Mouse (Mus musculus): Measurements from ENCODE around the gene Tmem30c.

The Tmem30c gene

DNA sequence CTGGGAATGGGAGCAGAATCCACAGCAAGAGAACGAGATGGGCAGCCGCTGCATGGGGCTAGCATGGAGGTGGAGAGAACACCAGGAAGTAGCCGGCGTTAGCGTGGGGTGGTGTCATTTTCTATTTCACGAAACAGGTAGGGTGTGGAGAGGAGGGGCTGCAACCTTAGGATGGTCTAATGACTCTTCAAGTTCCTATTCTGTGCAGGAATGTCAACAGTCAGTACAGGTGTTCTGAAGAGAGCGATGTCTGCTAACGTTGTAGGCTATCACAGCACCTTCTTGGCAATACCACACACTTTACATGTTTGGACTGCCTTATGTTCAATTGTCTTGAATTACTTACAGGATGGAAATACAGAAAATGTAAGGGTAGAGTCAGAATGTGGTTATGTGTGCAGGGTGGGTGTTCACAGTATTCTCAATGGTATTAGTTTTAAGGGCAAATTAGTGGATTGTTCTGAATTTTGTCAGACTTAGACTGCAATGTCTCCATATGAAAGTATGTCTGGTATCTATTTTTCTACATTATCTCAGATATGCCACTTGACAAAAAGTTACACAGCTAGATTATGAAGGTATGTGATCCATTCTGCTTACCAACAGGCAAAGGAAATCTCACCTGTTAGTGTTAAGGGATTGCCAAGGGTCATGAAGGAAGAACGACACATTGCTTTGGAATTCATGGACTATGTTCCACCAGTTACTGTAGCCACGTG is 2.7 kb upstream of the Tmem30c start:
- DNase-seq (ENCODE audit: low spot score in 2 of 2), result no peak

DNA sequence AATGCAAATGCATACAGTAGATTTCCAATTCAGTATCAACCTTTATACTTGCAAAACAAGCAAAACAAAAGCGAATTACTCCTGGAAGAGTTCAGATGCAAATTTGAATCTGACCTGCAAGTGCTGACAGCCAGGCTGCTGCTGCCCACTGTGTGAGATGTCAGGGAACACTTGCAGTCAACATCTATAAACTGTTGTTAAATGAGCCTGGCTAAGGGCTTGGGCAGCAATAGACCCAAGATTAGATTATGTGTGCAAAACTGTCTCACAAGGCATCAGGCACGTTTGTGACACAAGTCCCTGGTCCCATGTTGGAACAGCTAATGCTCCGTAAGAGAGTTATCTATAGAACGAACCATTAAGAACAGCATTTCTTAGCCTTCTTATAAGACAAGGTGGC is 369 bp downstream of the Tmem30c start:
- DNase-seq (ENCODE audit: low spot score in 2 of 2), result no peak

- no peak for DNase-seq (ENCODE audit: low spot score in 2 of 2)
Observed at GRCm38 (mm10) chr16:57291696-57292095, 969 bp downstream of the Tmem30c start.

- DNase-seq (ENCODE audit: low spot score in 2 of 2), result no peak
Observed at GRCm38 (mm10) chr16:57281417-57281816, 11.2 kb downstream of the Tmem30c start.

DNA sequence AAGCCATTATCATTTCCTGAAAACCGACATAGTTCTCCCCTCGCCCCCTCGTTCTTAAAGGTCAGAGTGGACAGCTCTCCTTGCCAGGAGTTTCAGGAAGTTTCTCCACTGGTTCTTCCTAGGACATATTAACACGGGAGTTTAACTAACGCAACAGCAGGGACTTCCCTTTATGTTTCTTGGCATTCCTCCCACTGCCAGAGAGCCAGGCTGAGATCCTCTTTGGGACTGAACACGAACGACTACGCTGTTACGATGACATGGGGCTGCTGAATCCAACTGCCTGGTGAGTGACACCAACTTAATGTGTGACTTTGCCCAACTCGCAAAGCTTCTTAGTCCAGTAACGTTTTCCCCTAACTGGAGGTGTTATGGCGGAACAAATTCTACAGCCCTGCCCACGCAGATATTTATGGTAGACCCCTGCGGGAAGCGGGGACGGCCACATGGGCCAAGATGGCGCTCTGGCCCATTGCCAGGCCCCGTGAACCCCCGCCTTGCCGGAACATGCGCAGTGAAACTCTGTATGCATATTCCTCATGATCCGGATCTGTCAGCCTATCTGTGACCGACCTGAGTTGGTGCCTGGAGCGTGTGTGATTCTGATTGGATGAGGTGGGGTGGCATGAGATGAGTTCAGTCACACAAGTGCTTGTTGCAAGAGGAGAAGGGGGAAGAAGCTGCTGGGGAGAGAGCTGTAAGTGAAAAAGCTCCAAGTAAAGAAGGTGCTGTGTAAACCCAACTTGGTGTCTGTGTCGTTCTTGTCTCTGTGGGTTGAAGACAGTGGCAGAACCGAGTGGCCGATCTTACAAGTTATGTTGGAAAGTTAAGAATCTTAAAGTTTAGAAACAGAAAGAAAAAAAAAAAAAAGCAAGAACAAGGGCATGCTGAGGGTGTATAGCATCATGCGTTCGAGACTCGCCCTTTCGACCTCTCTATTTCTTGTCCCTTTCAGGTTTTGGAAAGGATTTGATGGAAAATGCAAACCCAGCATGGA is 12.1 kb downstream of the Tmem30c start:
- DNase-seq (ENCODE audit: low spot score in 2 of 2), result peak in 1 of 2 experiments; percentile 13

GRCm38 (mm10) chr16:57278976-57279626 is 13.6 kb downstream of the Tmem30c start:
- DNase-seq (ENCODE audit: low spot score in 2 of 2), result no peak

GRCm38 (mm10) chr16:57269751-57270150 is 22.9 kb downstream of the Tmem30c start:
- DNase-seq (ENCODE audit: low spot score in 2 of 2), result no peak

DNA sequence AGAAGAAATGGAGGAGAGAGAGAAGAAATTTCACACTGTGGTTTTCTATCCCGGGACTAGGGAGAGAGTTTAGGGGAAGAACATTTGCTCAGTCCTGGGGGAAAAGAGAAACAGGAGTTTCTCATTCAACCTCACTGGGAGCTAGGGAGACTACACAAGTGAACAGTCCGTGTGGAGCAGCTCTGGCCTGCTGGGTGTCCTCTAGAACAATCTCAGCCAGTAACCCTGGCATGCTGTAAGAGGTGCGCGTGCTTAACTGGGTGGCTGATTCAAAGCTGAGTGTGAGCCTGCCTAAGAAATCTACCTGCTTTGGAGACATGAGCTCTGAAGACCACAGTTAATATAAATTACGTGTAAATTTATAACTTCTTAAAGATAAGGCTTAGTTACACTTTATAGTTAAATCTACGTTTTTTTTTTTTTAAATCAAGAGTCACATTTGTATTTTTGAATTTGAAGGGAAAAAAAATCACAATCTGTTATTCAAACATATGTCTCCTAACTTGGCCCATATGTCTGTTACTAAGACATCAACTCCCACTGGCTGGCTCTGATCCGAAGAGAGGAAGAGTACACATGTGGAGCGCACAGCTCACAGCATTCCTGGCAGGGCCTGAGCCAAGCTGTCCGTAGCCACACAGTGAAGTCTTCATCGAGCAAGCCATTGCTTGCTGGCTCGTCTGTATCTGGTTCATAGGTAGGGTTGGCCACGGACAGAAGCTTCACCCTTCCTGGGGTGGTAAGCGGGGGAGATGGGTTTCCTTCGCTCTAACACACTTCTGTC is 24.4 kb downstream of the Tmem30c start:
- peak; percentile 59 to 76 for DNase-seq (ENCODE audit: low spot score in 2 of 2)

DNA sequence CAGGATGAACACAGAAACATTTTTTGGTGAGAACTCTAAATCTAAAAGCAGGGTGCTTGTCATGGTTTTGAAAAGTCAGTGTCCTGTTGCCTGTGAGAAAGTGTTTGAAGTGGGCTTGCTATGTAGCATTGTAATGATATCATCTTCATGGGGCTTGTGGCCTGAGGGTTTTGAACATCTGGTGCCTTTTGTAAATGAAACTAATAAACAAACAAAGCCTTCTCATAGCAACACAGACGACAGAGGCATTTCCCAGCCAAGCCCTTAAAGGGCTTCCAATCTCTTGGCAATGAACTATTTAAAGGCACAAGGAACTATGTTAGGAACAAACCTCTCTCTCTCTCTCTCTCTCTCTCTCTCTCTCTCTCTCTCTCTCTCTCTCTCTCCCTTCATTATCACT is 25.6 kb downstream of the Tmem30c start:
- DNase-seq (ENCODE audit: low spot score in 2 of 2), result no peak

DNA sequence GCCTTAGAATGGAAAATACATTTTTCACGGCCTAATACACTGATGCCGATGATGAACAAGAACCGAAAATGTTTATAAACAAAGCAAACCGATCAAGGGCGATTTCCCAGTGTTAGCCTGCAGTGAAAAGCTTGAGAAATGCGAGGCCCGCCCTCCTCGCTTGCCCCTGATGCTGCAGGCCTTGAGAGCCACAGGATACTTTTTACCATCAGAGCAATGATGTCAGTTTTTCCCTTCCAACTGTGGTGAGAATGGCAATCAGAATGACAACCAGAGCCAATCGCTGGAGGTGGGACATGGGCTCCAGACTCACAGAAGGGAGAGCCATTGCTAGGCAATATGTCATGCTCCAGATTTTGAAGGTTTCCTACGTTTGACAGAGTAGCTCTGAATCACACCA is 32.5 kb downstream of the Tmem30c start:
- DNase-seq (ENCODE audit: low spot score in 2 of 2), result no peak

- no peak for DNase-seq (ENCODE audit: low spot score in 2 of 2)
Observed at GRCm38 (mm10) chr16:57259356-57260083, 33.1 kb downstream of the Tmem30c start.

- DNase-seq (ENCODE audit: low spot score in 2 of 2), result no peak
Observed at GRCm38 (mm10) chr16:57251589-57252421, 40.9 kb downstream of the Tmem30c start.

DNA sequence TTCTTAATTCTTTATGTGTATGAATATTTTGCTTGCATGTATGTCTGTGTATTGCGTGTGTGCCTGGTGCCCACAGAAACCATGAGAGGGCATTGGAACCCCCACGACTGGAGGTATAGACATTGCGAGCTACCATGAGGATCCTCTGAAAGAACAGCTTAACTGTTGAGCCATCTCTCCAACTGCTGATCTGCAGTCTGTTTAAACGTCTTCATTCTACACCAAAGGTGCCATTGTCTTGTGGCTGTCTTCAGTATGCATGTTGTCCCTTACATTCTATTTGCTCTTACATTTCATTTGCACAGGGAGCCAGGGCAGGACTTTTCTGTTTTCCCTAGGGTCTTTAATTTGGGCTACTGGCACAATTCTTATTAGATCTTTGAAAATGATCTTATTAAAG is 41.7 kb downstream of the Tmem30c start:
- DNase-seq (ENCODE audit: low spot score in 2 of 2), result no peak

DNA sequence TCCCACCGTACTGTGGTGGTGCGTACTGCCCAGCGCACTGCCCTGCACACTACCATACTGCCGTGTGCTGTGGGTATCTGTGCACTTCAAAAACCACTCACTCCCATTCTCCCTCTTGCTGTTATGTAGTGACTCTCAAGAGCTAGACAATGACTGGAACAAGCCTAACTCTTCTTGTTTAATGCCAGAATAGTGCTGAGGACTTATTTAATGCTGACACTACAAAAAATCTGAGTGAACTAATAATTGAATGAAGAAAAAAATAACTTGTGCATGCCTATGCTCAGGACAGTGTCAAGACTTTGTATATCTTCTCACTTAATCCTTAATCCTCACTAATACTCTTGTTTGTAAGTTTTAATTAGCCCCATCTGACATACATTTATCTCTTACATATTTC is 45.2 kb downstream of the Tmem30c start:
- no peak for DNase-seq (ENCODE audit: low spot score in 2 of 2)

GRCm38 (mm10) chr16:57246596-57246995 is 46.1 kb downstream of the Tmem30c start:
- DNase-seq (ENCODE audit: low spot score in 2 of 2), result no peak

- peak; percentile 56 to 58 for DNase-seq (ENCODE audit: low spot score in 2 of 2)
Observed at GRCm38 (mm10) chr16:57243858-57244248, 48.8 kb downstream of the Tmem30c start.

- no peak for DNase-seq (ENCODE audit: low spot score in 2 of 2)
Observed at GRCm38 (mm10) chr16:57243205-57243857, 49.3 kb downstream of the Tmem30c start.

DNA sequence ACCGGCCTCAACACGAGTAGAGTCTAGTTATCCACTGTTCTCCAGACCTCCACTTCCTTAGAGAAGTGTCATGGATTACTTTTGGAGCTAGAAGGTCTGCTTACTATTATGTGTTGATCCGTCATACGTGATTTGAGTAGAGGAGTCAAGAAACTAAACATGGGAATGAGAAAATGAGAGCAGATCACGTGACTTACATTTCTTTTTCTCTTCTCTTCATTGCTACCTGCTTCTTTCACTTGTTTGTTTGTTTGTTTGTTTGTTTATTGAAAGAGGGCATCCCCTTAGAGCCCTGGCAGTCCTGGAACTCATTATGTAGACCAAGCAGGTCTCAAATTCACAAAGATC is 49.8 kb downstream of the Tmem30c start:
- no peak for DNase-seq (ENCODE audit: low spot score in 2 of 2)

DNA sequence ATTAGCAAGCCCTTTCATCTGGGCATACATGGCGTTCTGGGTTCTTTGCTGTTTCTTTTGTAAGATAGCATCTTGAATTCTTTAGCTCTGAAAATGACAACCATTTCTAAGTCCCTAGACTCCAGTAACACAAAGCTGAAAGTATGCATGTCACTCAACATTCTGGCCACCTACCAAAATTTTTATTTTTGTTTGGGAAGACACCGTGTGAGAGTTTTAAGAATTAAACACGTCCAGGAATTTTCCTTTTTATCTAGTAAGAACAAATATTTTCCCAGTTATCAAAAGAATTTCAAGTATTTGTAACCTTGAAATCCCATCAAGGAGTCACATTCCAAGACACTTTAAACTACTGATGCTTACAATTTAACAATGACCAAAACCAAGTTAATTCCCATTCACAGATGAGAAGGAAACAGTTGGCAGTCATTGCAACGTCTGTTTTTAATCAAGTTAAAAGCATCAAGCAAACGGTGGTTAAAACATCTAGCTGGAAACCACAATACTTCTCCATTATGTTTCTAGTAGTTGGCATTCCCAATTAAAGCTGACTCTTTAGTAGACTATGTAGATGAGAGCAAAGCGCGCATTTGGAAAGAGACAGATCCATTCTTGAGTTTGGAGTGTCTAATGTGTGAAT is 56.7 kb downstream of the Tmem30c start:
- no peak for DNase-seq (ENCODE audit: low spot score in 2 of 2)

Measured in right cerebral cortex, postnatal 36 days (tissue).